Mouse (Mus musculus) CH12.LX (cell line): ENCODE measurements at regions not wholly inside any gene's neighbourhood (a gene's known extent, or its start where the extent isn't known, plus 50 kb on each side); places are given as distances from the start of the nearest gene placed in this dataset.

Experiments
- DNase-seq: peaks from one replicate; pipeline ENCODE4 v3.0.0-alpha.2; 2013; ENCODE audit errors: extremely low read depth
- H3K27ac ChIP-seq: 2 replicates; pipeline ENCODE4 v1.5.1; 2012; ENCODE audit warnings: low read depth, mild to moderate bottlenecking, control low read depth, moderate library complexity; ENCODE audit not compliant: insufficient read depth
- H3K27me3 ChIP-seq: replicated peaks from 2 replicates; pipeline ENCODE3; 2012; ENCODE audit warnings: inconsistent platforms
- H3K36me3 ChIP-seq, 2 experiments: replicated peaks in 1 of 2; 2 replicates each; pipeline versions ENCODE3 to v1.6.1; 2012; ENCODE audit warnings: inconsistent platforms in 1 of 2, low read length in 1 of 2, mild to moderate bottlenecking in 1 of 2, mixed read lengths in 1 of 2, moderate library complexity in 1 of 2; ENCODE audit not compliant: control insufficient read depth in 1 of 2, insufficient read depth in 1 of 2
- H3K4me1 ChIP-seq, 2 experiments: 2 replicates each; pipeline ENCODE4 v1.6.1; 2012; ENCODE audit warnings: inconsistent platforms in 1 of 2, moderate library complexity in 1 of 2; ENCODE audit not compliant: insufficient read depth in 2 of 2, control insufficient read depth in 1 of 2
- H3K4me2 ChIP-seq: 2 replicates; pipeline ENCODE4 v1.6.1; 2012; ENCODE audit warnings: low read depth, mild to moderate bottlenecking, control low read depth; ENCODE audit not compliant: poor library complexity, insufficient read depth, severe bottlenecking
- H3K4me3 ChIP-seq, 3 experiments: fragments of 150-350 bp in 1 of 3; sonication (generic) in 1 of 3; replicated peaks in 1 of 3; 2 replicates each; pipeline versions ENCODE3 to v1.5.1; 2011 to 2012; ENCODE audit warnings: low read depth in 2 of 3, low read length in 2 of 3, mild to moderate bottlenecking in 2 of 3, moderate library complexity in 2 of 3, control low read depth in 1 of 3, improper control_type of control experiment in 1 of 3, inconsistent platforms in 1 of 3, mixed read lengths in 1 of 3; ENCODE audit not compliant: poor library complexity in 1 of 3
- H3K79me2 ChIP-seq: replicated peaks from 2 replicates; pipeline ENCODE4 v1.6.1; 2012; ENCODE audit warnings: mild to moderate bottlenecking, moderate library complexity; ENCODE audit not compliant: control insufficient read depth, poor library complexity, insufficient read depth, severe bottlenecking; ENCODE audit errors: extremely low read depth
- H3K9ac ChIP-seq: 2 replicates; pipeline ENCODE4 v1.6.1; 2012; ENCODE audit warnings: low read depth, mild to moderate bottlenecking, control low read depth, moderate library complexity; ENCODE audit not compliant: insufficient read depth
- H3K9me3 ChIP-seq: replicated peaks from 2 replicates; pipeline ENCODE3; 2012; ENCODE audit warnings: low read length, inconsistent platforms, mixed read lengths
- BHLHE40 ChIP-seq: IDR thresholded peaks from 2 replicates; pipeline ENCODE4 v1.6.1; 2011; ENCODE audit warnings: mild to moderate bottlenecking, low read depth, low read length, improper control_type of control experiment
- CHD1 ChIP-seq: IDR thresholded peaks from 2 replicates; pipeline ENCODE4 v1.6.1; 2012; ENCODE audit warnings: low read depth, low read length, improper control_type of control experiment, inconsistent platforms
- E2F4 ChIP-seq: IDR thresholded peaks from 2 replicates; pipeline ENCODE4 v1.6.1; 2011; ENCODE audit warnings: low read depth, low read length, improper control_type of control experiment; ENCODE audit not compliant: insufficient replicate concordance
- ELF1 ChIP-seq: IDR thresholded peaks from 2 replicates; pipeline ENCODE4 v1.6.1; 2014; ENCODE audit warnings: low read depth, mild to moderate bottlenecking, inconsistent platforms, low read length, improper control_type of control experiment
- EP300 ChIP-seq: IDR thresholded peaks from 2 replicates; pipeline ENCODE4 v1.6.1; 2011; ENCODE audit warnings: low read length, improper control_type of control experiment
- ETS1 ChIP-seq: conservative IDR thresholded peaks from 2 replicates; pipeline ENCODE4 v1.6.1; 2012; ENCODE audit warnings: low read depth, mild to moderate bottlenecking, inconsistent platforms, low read length, improper control_type of control experiment, moderate library complexity
- GABPA ChIP-seq: IDR thresholded peaks from 2 replicates; pipeline ENCODE4 v1.6.1; 2012; ENCODE audit warnings: low read depth, low read length, improper control_type of control experiment, inconsistent platforms; ENCODE audit not compliant: insufficient replicate concordance
- HCFC1 ChIP-seq: IDR thresholded peaks from 2 replicates; pipeline ENCODE4 v1.6.1; 2012; ENCODE audit warnings: low read depth, mild to moderate bottlenecking, inconsistent platforms, low read length, improper control_type of control experiment
- IRF4 ChIP-seq: IDR thresholded peaks from 2 replicates; pipeline ENCODE4 v1.6.1; 2014; ENCODE audit warnings: low read depth, mild to moderate bottlenecking, inconsistent platforms, low read length, improper control_type of control experiment
- JUN ChIP-seq: IDR thresholded peaks from 2 replicates; pipeline ENCODE4 v1.6.1; 2011; ENCODE audit warnings: low read depth, mild to moderate bottlenecking, low read length, improper control_type of control experiment, moderate library complexity; ENCODE audit not compliant: insufficient read depth
- JUND ChIP-seq: conservative IDR thresholded peaks from 2 replicates; pipeline ENCODE4 v1.6.1; 2011; ENCODE audit warnings: low read depth, low read length, improper control_type of control experiment
- KAT2A ChIP-seq: IDR thresholded peaks from 2 replicates; pipeline ENCODE4 v1.6.1; 2012; ENCODE audit warnings: low read length, improper control_type of control experiment, inconsistent platforms; ENCODE audit not compliant: insufficient replicate concordance
- MAFK ChIP-seq: IDR thresholded peaks from 2 replicates; pipeline ENCODE4 v1.6.1; 2011; ENCODE audit warnings: low read length, improper control_type of control experiment; ENCODE audit not compliant: insufficient replicate concordance
- MAZ ChIP-seq: IDR thresholded peaks from 2 replicates; pipeline ENCODE4 v1.6.1; 2012; ENCODE audit warnings: low read depth, mild to moderate bottlenecking, inconsistent platforms, low read length, improper control_type of control experiment, moderate library complexity
- MEF2A ChIP-seq: IDR thresholded peaks from 2 replicates; pipeline ENCODE4 v1.6.1; 2014; ENCODE audit warnings: low read depth, mild to moderate bottlenecking, inconsistent platforms, low read length, improper control_type of control experiment, borderline replicate concordance
- POLR2A ChIP-seq: IDR thresholded peaks from 2 replicates; pipeline ENCODE4 v1.6.1; 2011; ENCODE audit warnings: low read depth, mild to moderate bottlenecking, improper control_type of control experiment, low read length
- POLR2AphosphoS2 ChIP-seq: IDR thresholded peaks from 2 replicates; pipeline ENCODE4 v1.6.1; 2011; ENCODE audit warnings: low read depth, low read length, improper control_type of control experiment
- RCOR1 ChIP-seq: conservative IDR thresholded peaks from 2 replicates; pipeline ENCODE4 v1.6.1; 2012; ENCODE audit warnings: low read depth, mild to moderate bottlenecking, inconsistent platforms, low read length, improper control_type of control experiment
- SIN3A ChIP-seq: IDR thresholded peaks from 2 replicates; pipeline ENCODE4 v1.6.1; 2012; ENCODE audit warnings: low read length, improper control_type of control experiment, inconsistent platforms
- SMC3 ChIP-seq: IDR thresholded peaks from 2 replicates; pipeline ENCODE4 v1.6.1; 2011; ENCODE audit warnings: low read depth, low read length, improper control_type of control experiment
- TBP ChIP-seq: conservative IDR thresholded peaks from 2 replicates; pipeline ENCODE4 v1.6.1; 2011; ENCODE audit warnings: low read depth, low read length, improper control_type of control experiment
- TCF12 ChIP-seq: IDR thresholded peaks from 2 replicates; pipeline ENCODE4 v1.6.1; 2014; ENCODE audit warnings: low read depth, mild to moderate bottlenecking, inconsistent platforms, low read length, improper control_type of control experiment
- ZC3H11A ChIP-seq: IDR thresholded peaks from 2 replicates; pipeline ENCODE4 v1.6.1; 2012; ENCODE audit warnings: low read depth, mild to moderate bottlenecking, inconsistent platforms, low read length, improper control_type of control experiment
- dilution Hi-C: fragments of 300-500 bp; cut with MboI; formaldehyde crosslinking; loops from 2 replicates; pipeline ENCODE4 v1.14.3; 2020; ENCODE audit warnings: low sequenced_read_pairs; ENCODE audit not compliant: extremely low pct_unique_long_range_greater_than_20kb, extremely low pct_ligation_motif_present
- in situ Hi-C: fragments of 300-500 bp; cut with MboI; formaldehyde crosslinking; loops from 3 replicates; pipeline ENCODE4 v1.14.3; 2019; ENCODE audit warnings: low sequenced_read_pairs, low pct_ligation_motif_present, low pct_unique_long_range_greater_than_20kb, mixed read lengths

DNA sequence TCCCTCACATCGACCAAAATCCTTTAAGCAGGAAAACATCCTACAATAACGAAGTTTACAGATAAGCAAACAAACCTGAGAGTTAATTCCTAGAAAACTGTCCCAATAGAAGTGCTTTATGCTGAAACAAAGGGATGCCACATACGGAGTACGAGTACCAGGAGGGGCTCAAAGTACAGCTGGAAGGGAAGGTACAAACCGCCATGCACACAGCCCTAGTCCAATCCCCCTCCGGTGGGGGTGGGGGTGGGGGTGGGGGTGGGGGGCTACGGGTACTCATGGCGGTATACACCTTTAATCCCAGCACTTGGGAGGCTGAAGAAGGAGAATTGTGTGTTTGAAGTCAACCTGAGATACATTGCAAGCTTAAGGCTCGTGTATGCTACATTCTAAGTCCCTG lies 58.6 kb upstream of the Tcf12 start:
- dilution Hi-C loops = no loop called here
- no peaks in the 10 kb centered on the region for H3K27me3 ChIP-seq
- H3K27ac ChIP-seq = no peak overlapping the region
- no peak overlapping the region for H3K9ac ChIP-seq
- in situ Hi-C loops = no loop called here
- H3K9me3 ChIP-seq = no peaks in the 10 kb centered on the region
- no peaks in the 10 kb centered on the region for H3K79me2 ChIP-seq
- TF ChIP-seq POLR2A (no peak), JUND (no peak), SMC3 (no peak), TBP (no peak), POLR2AphosphoS2 (no peak), MEF2A (no peak), BHLHE40 (no peak), MAFK (no peak), SIN3A (no peak)
- no peak overlapping the region for H3K4me3 ChIP-seq
- H3K4me1 ChIP-seq = peaks cover 2 to 21% of the 10 kb centered on the region in 2 experiments; a peak in 2 of 4 replicates
- no peak overlapping the region for H3K4me2 ChIP-seq
- H3K36me3 ChIP-seq = no peaks in the 10 kb centered on the region
- DNase-seq = no peak

DNA sequence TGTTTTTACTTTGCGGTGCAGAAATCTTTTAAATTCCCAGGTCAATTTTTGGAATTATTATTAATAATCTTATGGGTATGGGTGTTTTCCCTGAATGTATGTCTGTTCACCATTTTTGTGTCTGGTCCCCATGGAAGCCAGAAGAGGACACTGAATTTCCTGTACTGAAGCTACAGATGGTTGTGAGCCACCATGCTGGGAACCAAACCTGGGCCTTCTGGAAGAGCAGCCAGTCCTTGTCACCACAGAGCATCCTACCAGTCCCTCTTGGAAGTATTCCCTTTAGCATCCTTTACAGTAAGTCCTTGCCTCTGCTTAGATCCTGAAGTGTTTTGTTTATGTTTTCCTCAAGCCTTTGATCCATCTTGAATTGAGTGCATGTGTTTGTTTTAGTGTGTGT lies 60.7 kb upstream of the Tcf12 start:
- no peak overlapping the region for H3K4me3 ChIP-seq
- H3K27ac ChIP-seq = no peak overlapping the region
- dilution Hi-C loops (no loop called here), in situ Hi-C loops (no loop called here)
- no peak for DNase-seq
- no peaks in the 10 kb centered on the region for H3K27me3 ChIP-seq
- no peaks in the 10 kb centered on the region for H3K79me2 ChIP-seq
- TF ChIP-seq TCF12 (no peak), RCOR1 (no peak), KAT2A (no peak), MAZ (no peak), TBP (no peak), JUN (no peak), MEF2A (no peak), GABPA (no peak), ELF1 (no peak), CHD1 (no peak), SMC3 (no peak), E2F4 (no peak), MAFK (no peak), EP300 (no peak), ZC3H11A (no peak), HCFC1 (no peak), IRF4 (no peak), ETS1 (no peak), POLR2A (no peak), SIN3A (no peak)
- no peaks in the 10 kb centered on the region for H3K36me3 ChIP-seq
- H3K4me2 ChIP-seq = no peak overlapping the region
- H3K9me3 ChIP-seq = no peaks in the 10 kb centered on the region
- H3K9ac ChIP-seq = no peak overlapping the region
- peaks cover 2 to 6% of the 10 kb centered on the region in 2 experiments; a peak in 2 of 4 replicates for H3K4me1 ChIP-seq
